Mouse (Mus musculus) midbrain, embryonic 12.5 days (tissue): Measurements from ENCODE around the gene Gnl2. TPM values are rescaled to one million over a fixed set of nuclear protein-coding genes. Genes with fewer than 3 reads are reported as not detected.

Experiments used
- ATAC-seq: fragments of 200-750 bp; cut with Nextera tagmentation; 2 replicates; pipeline ENCODE4 v1.8.0; 2017; ENCODE audit warnings: low read depth, moderate TSS enrichment, moderate library complexity; ENCODE audit not compliant: low FRiP score
- H3K27ac ChIP-seq: fragments of 300-500 bp; sonication (generic); replicated peaks from 2 replicates; pipeline ENCODE4 v1.5.1; 2016; ENCODE audit warnings: mild to moderate bottlenecking
- H3K27me3 ChIP-seq: fragments of 300-500 bp; sonication (generic); 2 replicates; pipeline ENCODE4 v1.6.1; 2016; ENCODE audit warnings: mild to moderate bottlenecking
- H3K36me3 ChIP-seq: fragments of 300-500 bp; sonication (generic); 2 replicates; pipeline ENCODE4 v1.6.1; 2016
- H3K4me1 ChIP-seq: fragments of 300-500 bp; sonication (generic); 2 replicates; pipeline ENCODE4 v1.6.1; 2016
- H3K4me2 ChIP-seq: fragments of 300-500 bp; sonication (generic); replicated peaks from 2 replicates; pipeline ENCODE4 v1.6.1; 2016; ENCODE audit warnings: mild to moderate bottlenecking, moderate library complexity
- H3K4me3 ChIP-seq: fragments of 300-500 bp; sonication (generic); 2 replicates; pipeline ENCODE4 v1.5.1; 2016; ENCODE audit warnings: mild to moderate bottlenecking
- H3K9ac ChIP-seq: fragments of 300-500 bp; sonication (generic); replicated peaks from 2 replicates; pipeline ENCODE4 v1.6.1; 2016; ENCODE audit warnings: mild to moderate bottlenecking, moderate library complexity
- H3K9me3 ChIP-seq: fragments of 300-500 bp; sonication (generic); 2 replicates; pipeline ENCODE4 v1.6.1; 2016; ENCODE audit warnings: mild to moderate bottlenecking
- WGBS: fragments of 180-500 bp; shearing (Covaris S2); methylation state at CpG from one replicate; pipeline ENCODE4 v1.1.7; 2016; 5-methylcytosine and 5-hydroxymethylcytosine counted together
- polyA plus RNA-seq: library from polyadenylated mRNA; unstranded; fragments of >200 nt; fragmentation: Nextera tagmentation; extraction: Ambion mirVana; gene quantifications from 2 replicates; pipeline ENCODE4 v1.2.1, GENCODE M21; 2016

Gnl2 gene
- polyA plus RNA-seq, 1 experiment from 2014 or later = 99.1 TPM

DNA sequence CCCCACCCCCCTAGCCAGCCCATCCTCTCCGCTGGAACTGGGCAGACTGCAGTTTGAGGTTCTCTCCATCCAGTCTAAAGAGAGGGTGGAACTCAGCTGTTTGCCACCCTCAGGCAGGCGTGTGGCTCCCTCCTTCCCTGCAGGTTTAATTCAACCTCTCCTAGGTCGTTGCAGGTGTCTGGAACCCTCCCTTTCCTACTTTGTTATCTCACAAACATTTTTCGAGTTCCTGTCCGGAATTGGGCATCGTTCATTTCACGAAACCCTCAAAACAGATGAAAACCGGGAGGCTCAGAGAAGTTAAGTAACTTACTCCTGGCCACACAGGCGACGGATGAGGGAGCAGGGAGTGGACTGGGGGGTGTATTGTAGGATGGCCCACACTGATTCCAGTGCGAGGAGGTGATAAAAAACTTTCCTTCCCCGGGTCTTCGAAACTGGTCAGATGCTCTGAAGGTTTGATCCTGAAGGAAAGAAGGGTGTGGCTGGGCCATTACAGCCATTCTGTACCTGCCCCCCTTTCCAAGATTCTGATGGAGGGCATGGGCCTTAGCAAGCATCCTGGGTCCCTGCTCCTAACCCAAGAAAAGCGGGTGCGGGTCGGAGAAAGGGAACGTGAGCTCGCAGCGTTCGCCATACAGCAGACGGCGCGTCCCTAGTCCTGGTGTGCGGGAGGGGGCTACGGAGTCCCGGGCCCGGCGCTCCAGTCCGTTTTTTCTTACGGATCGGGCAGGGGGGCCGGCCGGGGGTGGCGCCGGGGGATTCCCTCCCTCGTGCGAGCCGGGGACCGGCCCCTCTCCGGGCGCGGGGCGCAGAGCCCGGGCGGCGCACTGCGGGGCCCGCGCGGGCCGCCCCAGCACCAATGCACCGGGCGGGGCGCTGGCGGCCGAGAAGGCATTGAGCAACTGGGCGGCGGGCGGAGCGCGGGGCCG, 30.4 kb upstream of the Gnl2 start, which contains the start of gene Rspo1:
Gene Rspo1 (plus strand): TSS at position 760 of the 932 bp plus-strand sequence.
- Histone ChIP-seq H3K9me3 (no peaks in the 10 kb centered on the region), H3K36me3 (no peaks in the 10 kb centered on the region), H3K27ac (0 out of 2 replicates have a peak within 1 kb of the TSS, but pooled peaks have one; percentile 25), H3K4me2 (peak within 1 kb of the TSS; percentile 60), H3K9ac (peak within 1 kb of the TSS; percentile 44), H3K4me1 (peaks cover 47% of the 10 kb centered on the region), H3K27me3 (peaks cover 98% of the 10 kb centered on the region), H3K4me3 (peak within 1 kb of the TSS; percentile 46)
- 1% methylated on average over 62 of the region's 62 CpGs for WGBS
- no peak for ATAC-seq

DNA sequence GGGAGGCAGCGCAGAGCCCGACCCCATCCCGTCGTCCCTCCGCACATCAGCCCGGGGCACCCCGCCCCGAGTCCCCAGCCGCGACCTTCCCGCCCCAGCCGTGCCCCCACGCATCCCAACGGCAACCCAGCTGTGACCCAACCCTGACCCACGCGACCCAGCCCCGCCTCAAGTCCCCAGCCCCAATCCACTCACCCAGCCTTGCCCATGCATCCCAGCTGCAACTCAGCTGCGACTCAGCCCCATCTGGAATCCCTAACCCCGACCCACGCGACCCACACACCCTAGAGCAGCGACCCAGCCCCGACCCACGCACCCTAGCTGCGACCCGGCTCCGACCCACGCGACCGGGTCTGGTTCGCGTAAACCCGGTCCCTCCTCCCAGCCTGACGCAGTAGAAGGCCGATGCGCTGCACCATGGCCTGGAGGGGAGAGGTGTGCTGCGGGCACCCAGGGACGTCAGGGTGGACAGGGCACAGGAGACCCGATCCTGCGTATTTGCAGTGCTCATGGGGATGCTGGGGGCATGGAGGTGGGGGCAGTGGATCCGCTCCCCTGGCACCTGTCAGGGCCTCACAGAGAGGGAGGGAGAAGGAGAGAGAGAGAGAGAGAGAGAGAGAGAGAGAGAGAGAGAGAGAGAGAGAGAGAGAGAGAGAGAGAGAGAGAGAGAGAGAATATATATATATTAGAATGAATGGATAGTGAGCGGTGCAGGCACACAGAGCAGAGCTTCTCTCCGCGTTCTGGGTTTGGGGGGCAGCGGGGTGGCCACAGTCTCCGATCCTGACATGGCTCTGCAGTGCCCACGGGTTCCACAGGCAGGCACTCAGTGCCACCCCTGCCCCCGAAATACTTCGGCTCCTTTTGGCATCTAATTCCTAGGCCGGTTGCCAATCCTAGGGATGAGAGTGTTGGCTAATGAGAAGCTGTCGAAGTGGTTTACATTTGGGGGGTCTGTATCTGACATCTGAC, 29.4 kb upstream of the Gnl2 start:
- Histone ChIP-seq H3K9ac (peak overlapping the region; percentile 44), H3K9me3 (no peaks in the 10 kb centered on the region), H3K27ac (0 out of 2 replicates have a peak overlapping the region, but pooled peaks have one; percentile 25), H3K4me1 (peaks cover 53% of the 10 kb centered on the region), H3K27me3 (peaks cover 99% of the 10 kb centered on the region), H3K36me3 (no peaks in the 10 kb centered on the region), H3K4me2 (peak overlapping the region; percentile 60), H3K4me3 (peak overlapping the region; percentile 46)
- 3% methylated on average over 50 of the region's 51 CpGs for WGBS
- 0 out of 2 replicates have a peak, but pooled peaks have one; percentile 17 for ATAC-seq

DNA sequence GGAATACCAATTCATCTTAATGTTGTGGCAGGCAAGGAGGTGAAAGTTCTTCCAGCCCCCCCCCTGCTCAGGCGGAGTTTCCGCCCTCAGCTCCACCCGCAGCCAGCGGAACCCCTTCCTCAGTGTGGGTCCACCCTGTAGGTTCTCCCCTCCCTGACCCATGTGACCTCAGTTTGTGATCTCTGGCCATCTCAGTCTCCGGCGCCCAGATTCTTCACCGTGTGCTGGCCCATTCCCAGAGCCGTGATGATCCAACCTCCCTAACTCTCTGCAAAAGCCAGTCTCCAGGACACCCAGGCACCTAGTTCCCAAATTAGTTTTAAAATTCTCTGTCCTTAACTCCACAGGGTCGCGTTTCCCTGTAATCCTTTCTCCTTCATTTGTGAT, 28.7 kb upstream of the Gnl2 start:
- peak overlapping the region; percentile 46 for H3K4me3 ChIP-seq
- no peak for ATAC-seq
- H3K4me1 ChIP-seq = peaks cover 53% of the 10 kb centered on the region

DNA sequence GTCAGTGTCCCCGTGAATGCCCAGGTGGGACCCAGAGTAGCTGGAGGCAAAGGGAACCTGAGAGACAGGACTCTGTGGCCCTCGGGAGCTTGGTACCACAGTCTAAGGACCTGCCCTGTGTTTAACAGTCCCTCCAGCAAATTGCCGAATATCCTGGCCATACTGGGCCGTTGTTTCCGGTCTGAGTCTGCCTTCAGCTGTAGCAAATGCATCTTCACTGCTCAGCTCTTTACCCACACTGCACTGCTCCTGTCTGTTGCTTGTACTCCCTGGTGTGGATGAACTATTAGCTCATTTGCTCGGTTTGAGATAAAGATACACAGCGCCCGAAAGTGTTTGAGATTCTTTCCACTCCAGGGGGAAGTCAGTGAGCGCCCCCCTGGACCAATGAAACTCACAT, 28.0 kb upstream of the Gnl2 start:
- ATAC-seq = no peak
- H3K4me3 ChIP-seq = no peak overlapping the region
- 25% methylated on average over 9 of the region's 9 CpGs for WGBS

More for the DNA sequence above, 28.7 kb upstream of the Gnl2 start:
- H3K4me2 ChIP-seq = peak overlapping the region; percentile 21; the same call in 1 of the 2 replicates
- H3K27me3 ChIP-seq = peaks cover 93% of the 10 kb centered on the region
- WGBS = 8% methylated on average over 10 of the region's 10 CpGs
- no peak overlapping the region for H3K9ac ChIP-seq
- H3K9me3 ChIP-seq = no peaks in the 10 kb centered on the region
- no peaks in the 10 kb centered on the region for H3K36me3 ChIP-seq
- H3K27ac ChIP-seq = no peak overlapping the region

DNA sequence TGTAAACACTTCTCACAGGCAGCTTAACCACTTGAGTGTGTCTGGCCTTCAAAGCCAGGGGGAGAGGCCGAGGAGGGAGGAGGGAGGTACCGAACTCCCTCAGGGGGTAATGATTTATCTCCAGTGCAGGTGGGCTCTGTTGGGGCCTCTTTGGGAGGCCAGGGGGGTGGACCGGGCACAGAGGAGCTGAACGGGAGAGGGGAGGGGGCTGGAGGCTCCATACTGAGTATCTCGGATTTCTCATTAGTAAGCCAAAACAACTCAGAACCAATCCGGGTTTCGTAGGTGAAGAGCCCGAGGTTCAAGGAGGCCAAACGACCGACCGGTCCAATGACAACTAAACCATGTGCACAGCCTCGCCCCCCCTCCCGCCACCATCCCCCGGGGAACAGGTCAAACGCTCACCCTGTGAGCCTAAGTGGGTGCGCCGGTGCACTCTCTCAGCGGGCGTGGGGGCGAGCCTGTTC, 26.6 kb upstream of the Gnl2 start:
- H3K27ac ChIP-seq = 0 out of 2 replicates have a peak overlapping the region, but pooled peaks have one; percentile 39
- peaks cover 76% of the 10 kb centered on the region for H3K27me3 ChIP-seq
- peak overlapping the region; percentile 24 for H3K4me3 ChIP-seq

More for the DNA sequence above, 28.0 kb upstream of the Gnl2 start:
- Histone ChIP-seq H3K9ac (no peak overlapping the region), H3K27ac (no peak overlapping the region), H3K4me1 (peaks cover 53% of the 10 kb centered on the region), H3K9me3 (no peaks in the 10 kb centered on the region), H3K4me2 (peak overlapping the region; percentile 21), H3K27me3 (peaks cover 90% of the 10 kb centered on the region), H3K36me3 (no peaks in the 10 kb centered on the region)

DNA sequence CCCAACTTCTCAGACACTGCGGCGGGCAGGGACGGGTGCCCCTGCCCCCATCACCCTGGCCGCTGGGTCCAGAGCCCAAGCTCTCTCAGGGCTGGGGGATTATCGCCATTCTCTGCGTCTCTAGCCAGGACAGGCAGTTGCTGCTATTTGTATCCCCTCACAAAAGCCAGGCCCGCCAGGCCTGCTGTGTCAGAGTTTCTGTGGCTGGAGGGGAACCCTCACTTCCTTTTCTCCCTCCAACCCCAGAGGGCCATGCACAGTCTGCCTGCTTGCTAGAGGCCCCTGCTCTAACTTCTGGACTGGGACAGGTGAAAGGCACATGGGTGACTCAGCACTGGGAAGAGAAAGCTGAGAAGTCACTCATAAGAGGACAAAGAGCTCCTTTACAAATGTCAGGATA, 26.1 kb upstream of the Gnl2 start:
- Histone ChIP-seq H3K9me3 (no peaks in the 10 kb centered on the region), H3K27ac (peak overlapping the region; percentile 39; the same call in 1 of the 2 replicates), H3K36me3 (no peaks in the 10 kb centered on the region), H3K4me2 (peak overlapping the region; percentile 49), H3K9ac (peak overlapping the region; percentile 34; the same call in 1 of the 2 replicates), H3K4me3 (peak overlapping the region; percentile 24), H3K4me1 (peaks cover 53% of the 10 kb centered on the region), H3K27me3 (peaks cover 71% of the 10 kb centered on the region)
- no peak for ATAC-seq
- 5% methylated on average over 7 of the region's 7 CpGs for WGBS

More for the DNA sequence above, 26.6 kb upstream of the Gnl2 start:
- Histone ChIP-seq H3K36me3 (no peaks in the 10 kb centered on the region), H3K9ac (peak overlapping the region; percentile 34), H3K4me2 (peak overlapping the region; percentile 49), H3K4me1 (peaks cover 53% of the 10 kb centered on the region), H3K9me3 (no peaks in the 10 kb centered on the region)
- WGBS = 3% methylated on average over 20 of the region's 20 CpGs
- no peak for ATAC-seq

DNA sequence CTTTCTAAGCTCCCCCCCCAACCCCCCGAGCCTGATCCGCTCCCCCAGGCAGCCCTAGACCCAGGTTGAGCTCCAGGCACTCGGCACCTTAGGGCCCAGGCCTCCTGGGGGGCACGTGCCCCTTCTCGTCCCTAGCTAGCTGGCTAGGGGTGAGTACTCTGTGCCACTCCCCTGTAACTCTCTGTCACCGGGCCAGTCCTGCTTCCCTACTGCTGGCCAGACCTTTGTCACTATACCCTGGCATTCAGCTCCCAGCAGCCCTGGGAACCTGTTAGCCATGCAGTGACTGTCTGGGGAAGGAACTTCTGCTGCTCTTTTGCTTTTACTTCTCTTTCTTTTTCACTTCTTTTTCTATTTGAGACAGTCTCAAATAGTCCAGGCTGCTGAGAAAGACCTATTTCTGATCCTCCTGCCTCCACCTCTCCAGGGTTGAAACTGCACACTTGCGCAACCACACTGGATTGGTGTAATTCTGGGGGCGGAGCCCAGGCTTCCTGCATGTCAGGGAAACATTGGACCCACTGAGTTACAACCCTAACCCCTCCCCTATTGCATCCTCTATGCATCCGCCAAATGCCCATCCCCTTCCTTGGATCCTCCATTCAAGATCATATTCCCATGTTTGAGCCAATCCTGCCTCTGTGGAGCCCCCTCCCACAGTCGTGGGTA, 18.8 kb upstream of the Gnl2 start:
- Histone ChIP-seq H3K4me3 (no peak overlapping the region), H3K9ac (no peak overlapping the region), H3K4me2 (no peak overlapping the region), H3K27me3 (peaks cover 8% of the 10 kb centered on the region), H3K27ac (no peak overlapping the region), H3K36me3 (no peaks in the 10 kb centered on the region), H3K9me3 (no peaks in the 10 kb centered on the region), H3K4me1 (no peaks in the 10 kb centered on the region)
- ATAC-seq = no peak
- WGBS = 76% methylated on average over 9 of the region's 10 CpGs

DNA sequence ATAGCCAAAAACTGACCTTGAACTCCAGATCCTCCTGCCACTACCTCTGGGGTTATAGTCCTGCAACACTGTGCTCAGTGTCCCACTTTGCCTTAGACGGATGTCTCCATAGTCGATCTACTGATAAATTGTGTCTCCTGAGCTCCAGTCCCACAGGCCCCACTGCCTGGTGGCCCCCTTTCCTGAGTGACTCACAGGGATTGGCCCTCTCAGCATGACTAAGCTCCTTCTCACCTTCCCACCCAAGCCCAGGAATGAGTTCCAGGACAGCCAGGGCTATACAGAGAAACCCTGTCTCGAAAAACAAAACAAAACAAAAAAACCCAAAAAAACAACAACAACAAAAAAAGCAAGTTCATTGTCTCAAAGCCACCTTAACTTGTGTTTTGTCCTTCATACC, 16.8 kb upstream of the Gnl2 start:
- no peak overlapping the region for H3K27ac ChIP-seq
- no peaks in the 10 kb centered on the region for H3K36me3 ChIP-seq
- no peak overlapping the region for H3K4me3 ChIP-seq
- peaks cover 3% of the 10 kb centered on the region; the same call in 1 of the 2 replicates for H3K27me3 ChIP-seq
- 84% methylated on average over 3 of the region's 3 CpGs for WGBS
- no peak overlapping the region for H3K4me2 ChIP-seq
- H3K9me3 ChIP-seq = no peaks in the 10 kb centered on the region
- ATAC-seq = no peak
- no peaks in the 10 kb centered on the region for H3K4me1 ChIP-seq
- H3K9ac ChIP-seq = no peak overlapping the region

DNA sequence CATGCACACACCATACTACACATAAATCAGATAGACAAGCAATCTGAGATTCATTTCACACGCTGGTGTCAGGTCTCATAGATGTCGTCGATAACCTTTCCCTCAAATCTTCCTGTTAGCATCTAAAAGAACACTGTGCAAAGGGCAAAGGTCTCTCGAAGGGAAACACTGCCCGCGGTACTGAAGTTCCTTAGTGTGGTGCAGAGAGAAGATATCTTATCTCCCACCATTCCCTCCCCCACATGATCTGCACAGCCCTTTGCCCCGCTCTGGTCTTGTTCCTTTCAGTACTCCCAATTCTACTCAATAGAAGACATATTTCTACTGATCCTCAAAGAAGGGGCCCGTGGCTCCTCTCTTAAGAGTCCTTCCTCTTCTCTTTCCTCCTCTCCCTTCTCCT, 13.4 kb upstream of the Gnl2 start:
- Histone ChIP-seq H3K4me3 (no peak overlapping the region), H3K27ac (no peak overlapping the region), H3K27me3 (no peaks in the 10 kb centered on the region), H3K36me3 (no peaks in the 10 kb centered on the region), H3K9ac (no peak overlapping the region), H3K4me1 (0 out of 2 replicates have a peak, but pooled peaks cover 2% of the 10 kb centered on the region), H3K4me2 (no peak overlapping the region), H3K9me3 (no peaks in the 10 kb centered on the region)
- 81% methylated on average over 8 of the region's 8 CpGs for WGBS
- no peak for ATAC-seq

DNA sequence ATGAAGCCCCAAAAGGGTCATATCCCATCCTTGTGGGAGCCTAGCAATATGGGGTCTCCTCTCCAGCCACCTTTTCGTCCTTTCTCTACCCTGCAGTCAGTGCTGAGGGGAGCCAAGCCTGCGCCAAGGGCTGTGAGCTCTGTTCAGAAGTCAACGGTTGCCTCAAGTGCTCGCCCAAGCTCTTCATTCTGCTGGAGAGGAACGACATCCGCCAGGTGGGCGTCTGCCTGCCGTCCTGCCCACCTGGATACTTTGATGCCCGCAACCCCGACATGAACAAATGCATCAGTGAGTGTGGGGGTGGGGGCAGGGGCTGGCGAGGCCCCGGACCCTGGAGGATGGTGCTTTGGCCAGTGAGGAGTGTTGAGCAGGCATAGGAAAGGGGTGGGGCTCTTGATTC, 11.5 kb upstream of the Gnl2 start:
- 61% methylated on average over 12 of the region's 12 CpGs for WGBS
- no peak overlapping the region for H3K27ac ChIP-seq

DNA sequence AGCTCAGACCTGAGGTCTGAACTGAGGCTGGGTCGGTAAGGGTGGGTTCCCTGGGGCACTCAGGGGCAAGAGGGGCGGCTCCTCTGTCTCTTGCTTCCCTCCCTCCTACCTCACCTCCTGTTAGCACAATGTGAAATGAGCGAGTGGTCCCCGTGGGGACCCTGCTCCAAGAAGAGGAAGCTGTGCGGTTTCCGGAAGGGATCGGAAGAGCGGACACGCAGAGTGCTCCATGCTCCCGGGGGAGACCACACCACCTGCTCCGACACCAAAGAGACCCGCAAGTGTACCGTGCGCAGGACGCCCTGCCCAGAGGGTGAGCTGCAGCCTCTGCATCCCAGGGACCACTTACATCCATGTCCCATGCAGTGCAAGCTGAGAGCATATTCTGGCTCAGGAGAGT, 8.9 kb upstream of the Gnl2 start:
- no peaks in the 10 kb centered on the region for H3K36me3 ChIP-seq
- no peak overlapping the region for H3K4me2 ChIP-seq
- 0 out of 2 replicates have a peak, but pooled peaks cover 2% of the 10 kb centered on the region for H3K4me1 ChIP-seq
- H3K27ac ChIP-seq = no peak overlapping the region
- no peaks in the 10 kb centered on the region for H3K9me3 ChIP-seq
- ATAC-seq = no peak
- H3K9ac ChIP-seq = no peak overlapping the region
- 56% methylated on average over 15 of the region's 15 CpGs for WGBS
- H3K4me3 ChIP-seq = no peak overlapping the region
- 0 out of 2 replicates have a peak, but pooled peaks cover 1% of the 10 kb centered on the region for H3K27me3 ChIP-seq

More for the DNA sequence above, 11.5 kb upstream of the Gnl2 start:
- no peaks in the 10 kb centered on the region for H3K27me3 ChIP-seq
- no peaks in the 10 kb centered on the region for H3K9me3 ChIP-seq
- H3K9ac ChIP-seq = no peak overlapping the region
- ATAC-seq = no peak
- H3K4me3 ChIP-seq = no peak overlapping the region
- no peaks in the 10 kb centered on the region for H3K36me3 ChIP-seq
- 0 out of 2 replicates have a peak, but pooled peaks cover 2% of the 10 kb centered on the region for H3K4me1 ChIP-seq
- no peak overlapping the region for H3K4me2 ChIP-seq
